Mouse (Mus musculus) kidney, postnatal 0 days (tissue): ENCODE measurements around the gene Glce. TPM values are rescaled to one million over a fixed set of nuclear protein-coding genes. Genes with fewer than 3 reads are reported as not detected.
A peak's percentile ranks its signal among the peaks of the same experiment; 100 is the strongest.

Experiments
- ATAC-seq: fragments of 200-750 bp; cut with Nextera tagmentation; replicated peaks from 2 replicates; pipeline ENCODE4 v1.8.0; 2017; ENCODE audit warnings: low read depth, moderate number of reproducible peaks, moderate TSS enrichment, moderate library complexity; ENCODE audit not compliant: low FRiP score
- DNase-seq: peaks from one replicate; pipeline ENCODE4 v3.0.0-alpha.2; 2016; ENCODE audit warnings: low spot score
- H3K27ac ChIP-seq: fragments of 300-500 bp; sonication (generic); 2 replicates; pipeline ENCODE4 v1.5.1; 2014; ENCODE audit warnings: mild to moderate bottlenecking
- H3K27me3 ChIP-seq: fragments of 300-500 bp; sonication (generic); 2 replicates; pipeline ENCODE4 v1.6.1; 2014; ENCODE audit warnings: low read length, mixed read lengths; ENCODE audit not compliant: insufficient read depth
- H3K36me3 ChIP-seq: fragments of 300-500 bp; sonication (generic); 2 replicates; pipeline ENCODE4 v1.6.1; 2014; ENCODE audit warnings: low read length, mixed read lengths; ENCODE audit not compliant: insufficient read depth
- H3K4me1 ChIP-seq: fragments of 300-500 bp; sonication (generic); replicated peaks from 2 replicates; pipeline ENCODE4 v1.6.1; 2014; ENCODE audit warnings: antibody characterized with exemption, low read length, mixed read lengths; ENCODE audit not compliant: insufficient read depth
- H3K4me2 ChIP-seq: fragments of 300-500 bp; sonication (generic); 2 replicates; pipeline ENCODE4 v1.6.1; 2014; ENCODE audit warnings: mild to moderate bottlenecking, low read length, moderate library complexity, mixed read lengths
- H3K4me3 ChIP-seq: fragments of 300-500 bp; sonication (generic); replicated peaks from 2 replicates; pipeline ENCODE4 v1.5.1; 2014; ENCODE audit warnings: low read depth, low read length
- H3K9ac ChIP-seq: fragments of 300-500 bp; sonication (generic); 2 replicates; pipeline ENCODE4 v1.6.1; 2014; ENCODE audit warnings: low read depth, low read length
- H3K9me3 ChIP-seq: fragments of 300-500 bp; sonication (generic); replicated peaks from 2 replicates; pipeline ENCODE4 v1.6.1; 2016; ENCODE audit warnings: low read length, inconsistent platforms, mixed read lengths
- CTCF ChIP-seq: IDR thresholded peaks from 2 replicates; pipeline ENCODE4 v1.5.1; 2016; ENCODE audit warnings: antibody characterized with exemption, low read depth, mild to moderate bottlenecking, moderate library complexity
- WGBS: fragments of 180-500 bp; shearing (Covaris S2); extraction: QIAGEN DNeasy Blood & Tissue Kit; methylation state at CpG from one replicate; pipeline ENCODE4 v1.1.7; 2014; 5-methylcytosine and 5-hydroxymethylcytosine counted together
- polyA plus RNA-seq: library from polyadenylated mRNA; unstranded; fragments of >200 nt; fragmentation: Nextera tagmentation; extraction: Ambion mirVana; gene quantifications from 2 replicates; pipeline ENCODE4 v1.2.1, GENCODE M21; 2015

Glce gene
- polyA plus RNA-seq, 1 experiment from 2014 or later: 14.4 TPM

GRCm38 (mm10) chr9:62160788-62161187 lies 38.3 kb upstream of the Glce start:
- H3K9me3 ChIP-seq: no peaks in the 10 kb centered on the region
- H3K36me3 ChIP-seq: no peaks in the 10 kb centered on the region
- WGBS: 18% methylated on average over 6 of the region's 6 CpGs
- H3K9ac ChIP-seq: no peak overlapping the region
- no peak for TF ChIP-seq CTCF
- H3K4me1 ChIP-seq: 0 out of 2 replicates have a peak, but pooled peaks cover 3% of the 10 kb centered on the region
- H3K4me2 ChIP-seq: no peak overlapping the region
- H3K4me3 ChIP-seq: no peak overlapping the region
- ATAC-seq (peak; percentile 84), DNase-seq (peak; percentile 32)
- no peaks in the 10 kb centered on the region for H3K27me3 ChIP-seq
- H3K27ac ChIP-seq: no peak overlapping the region

GRCm38 (mm10) chr9:62158746-62159145 lies 36.3 kb upstream of the Glce start:
- no peak for TF ChIP-seq CTCF
- no peak for DNase-seq
- no peak for ATAC-seq
- 87% methylated on average over 4 of the region's 4 CpGs for WGBS
- no peak overlapping the region for H3K4me3 ChIP-seq
- H3K27ac ChIP-seq: no peak overlapping the region
- H3K9me3 ChIP-seq: no peaks in the 10 kb centered on the region
- no peak overlapping the region for H3K4me2 ChIP-seq
- H3K9ac ChIP-seq: no peak overlapping the region
- H3K27me3 ChIP-seq: no peaks in the 10 kb centered on the region
- 0 out of 2 replicates have a peak, but pooled peaks cover 3% of the 10 kb centered on the region for H3K4me1 ChIP-seq
- H3K36me3 ChIP-seq: no peaks in the 10 kb centered on the region

GRCm38 (mm10) chr9:62155821-62156220 lies 33.4 kb upstream of the Glce start:
- H3K36me3 ChIP-seq: no peaks in the 10 kb centered on the region

GRCm38 (mm10) chr9:62155400-62155799 lies 32.9 kb upstream of the Glce start:
- WGBS: 83% methylated on average over 6 of the region's 6 CpGs

More at GRCm38 (mm10) chr9:62155821-62156220, 33.4 kb upstream of the Glce start:
- H3K4me3 ChIP-seq: no peak overlapping the region
- TF ChIP-seq CTCF: no peak
- no peak overlapping the region for H3K4me2 ChIP-seq
- 21% methylated on average over 4 of the region's 4 CpGs for WGBS
- H3K27me3 ChIP-seq: no peaks in the 10 kb centered on the region
- no peak for DNase-seq
- 0 out of 2 replicates have a peak, but pooled peaks cover 2% of the 10 kb centered on the region for H3K4me1 ChIP-seq
- H3K9me3 ChIP-seq: no peaks in the 10 kb centered on the region
- H3K9ac ChIP-seq: no peak overlapping the region
- H3K27ac ChIP-seq: no peak overlapping the region
- ATAC-seq: no peak

GRCm38 (mm10) chr9:62154956-62155355 lies 32.5 kb upstream of the Glce start:
- H3K9ac ChIP-seq: no peak overlapping the region
- no peaks in the 10 kb centered on the region for H3K36me3 ChIP-seq
- no peaks in the 10 kb centered on the region for H3K4me1 ChIP-seq
- H3K27ac ChIP-seq: no peak overlapping the region
- TF ChIP-seq CTCF: no peak
- no peak for ATAC-seq
- H3K4me2 ChIP-seq: no peak overlapping the region
- no peaks in the 10 kb centered on the region for H3K9me3 ChIP-seq
- DNase-seq: no peak
- H3K4me3 ChIP-seq: no peak overlapping the region
- no peaks in the 10 kb centered on the region for H3K27me3 ChIP-seq
- 76% methylated on average over 7 of the region's 7 CpGs for WGBS

More at GRCm38 (mm10) chr9:62155400-62155799, 32.9 kb upstream of the Glce start:
- Histone ChIP-seq H3K4me1 (no peaks in the 10 kb centered on the region), H3K9ac (no peak overlapping the region), H3K9me3 (no peaks in the 10 kb centered on the region), H3K27me3 (no peaks in the 10 kb centered on the region), H3K4me2 (no peak overlapping the region), H3K4me3 (no peak overlapping the region), H3K36me3 (no peaks in the 10 kb centered on the region), H3K27ac (no peak overlapping the region)
- TF ChIP-seq CTCF: no peak
- DNase-seq: no peak
- ATAC-seq: no peak

- ATAC-seq (no peak), DNase-seq (no peak)
- Histone ChIP-seq H3K4me1 (no peaks in the 10 kb centered on the region), H3K4me3 (no peak overlapping the region), H3K27ac (no peak overlapping the region), H3K4me2 (no peak overlapping the region), H3K27me3 (no peaks in the 10 kb centered on the region), H3K9ac (no peak overlapping the region), H3K36me3 (no peaks in the 10 kb centered on the region), H3K9me3 (no peaks in the 10 kb centered on the region)
- WGBS: 57% methylated on average over 3 of the region's 3 CpGs
- no peak for TF ChIP-seq CTCF
Observed at GRCm38 (mm10) chr9:62154551-62154950, 32.1 kb upstream of the Glce start.

- Histone ChIP-seq H3K27me3 (no peaks in the 10 kb centered on the region), H3K9ac (no peak overlapping the region), H3K9me3 (no peaks in the 10 kb centered on the region), H3K4me2 (no peak overlapping the region), H3K4me1 (no peaks in the 10 kb centered on the region), H3K27ac (no peak overlapping the region), H3K36me3 (no peaks in the 10 kb centered on the region), H3K4me3 (no peak overlapping the region)
- DNase-seq: peak; percentile 22
- WGBS: 61% methylated on average over 7 of the region's 7 CpGs
- no peak for ATAC-seq
- TF ChIP-seq CTCF: no peak
Observed at GRCm38 (mm10) chr9:62153263-62153662, 30.8 kb upstream of the Glce start.
